Mouse (Mus musculus) stomach, postnatal 0 days (tissue): Measurements from ENCODE around the gene Cort.

Experiments
- CTCF ChIP-seq: IDR thresholded peaks from 2 replicates; pipeline ENCODE4 v1.5.1; 2016; ENCODE audit warnings: antibody characterized with exemption, low read depth, mild to moderate bottlenecking, moderate library complexity
- EP300 ChIP-seq: optimal IDR thresholded peaks from 2 replicates; pipeline ENCODE3; 2016; ENCODE audit warnings: antibody characterized with exemption

GRCm38 (mm10) chr4:149161166-149161565, 34.6 kb upstream of the Cort start:
- TF ChIP-seq CTCF (no peak), EP300 (no peak)
